Mouse (Mus musculus) neural tube, embryonic 10.5 days (tissue): ENCODE measurements around the gene Cryaa.

Source experiments
- DNase-seq: peaks from one replicate; pipeline ENCODE4 v3.0.0-alpha.2; 2017; ENCODE audit warnings: low spot score; ENCODE audit errors: extremely low spot score

The Cryaa gene

DNA sequence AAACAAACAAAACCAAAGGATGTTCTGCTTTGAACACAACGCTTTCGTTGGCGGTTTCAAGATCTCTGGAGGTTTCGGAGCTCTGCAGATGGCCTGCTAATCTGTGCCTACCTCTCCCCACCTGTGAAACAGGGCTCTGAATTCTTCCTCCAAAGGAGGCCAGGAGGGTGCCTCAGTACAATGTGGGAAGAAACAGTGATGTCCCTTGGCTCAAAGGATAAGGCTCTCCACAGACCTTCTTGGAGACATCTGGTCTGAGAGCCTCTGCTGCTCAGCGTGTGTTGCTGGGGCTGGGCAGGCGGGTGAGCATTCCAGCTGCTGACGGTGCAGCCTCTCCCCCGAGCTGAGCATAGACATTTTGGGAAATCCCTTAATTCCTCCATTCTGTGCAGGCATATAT, at the start of gene Cryaa:
TSS of gene Cryaa (plus strand) at position 301 of the 400 bp plus-strand sequence.
- DNase-seq: no peak

DNA sequence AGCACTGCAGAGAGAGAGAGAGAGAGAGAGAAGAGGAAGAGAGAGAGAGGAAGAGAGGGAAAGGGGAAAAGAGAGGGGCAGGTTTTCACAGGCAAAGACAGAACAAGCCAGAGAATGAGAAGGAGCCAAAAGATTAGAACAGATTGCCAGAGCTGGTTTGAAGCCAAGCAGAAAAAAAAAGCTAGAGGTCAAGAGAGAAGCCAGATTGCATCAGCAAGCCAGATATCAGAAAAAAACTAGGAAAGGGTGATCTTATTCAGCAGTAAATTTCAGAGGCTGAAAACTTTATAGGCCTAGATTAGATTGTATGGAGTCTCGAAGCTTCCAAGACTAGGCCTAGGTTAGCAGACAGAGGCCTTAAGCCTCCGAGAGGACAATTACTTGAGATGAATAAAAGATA, 49.6 kb upstream of the Cryaa start:
- DNase-seq: no peak

DNA sequence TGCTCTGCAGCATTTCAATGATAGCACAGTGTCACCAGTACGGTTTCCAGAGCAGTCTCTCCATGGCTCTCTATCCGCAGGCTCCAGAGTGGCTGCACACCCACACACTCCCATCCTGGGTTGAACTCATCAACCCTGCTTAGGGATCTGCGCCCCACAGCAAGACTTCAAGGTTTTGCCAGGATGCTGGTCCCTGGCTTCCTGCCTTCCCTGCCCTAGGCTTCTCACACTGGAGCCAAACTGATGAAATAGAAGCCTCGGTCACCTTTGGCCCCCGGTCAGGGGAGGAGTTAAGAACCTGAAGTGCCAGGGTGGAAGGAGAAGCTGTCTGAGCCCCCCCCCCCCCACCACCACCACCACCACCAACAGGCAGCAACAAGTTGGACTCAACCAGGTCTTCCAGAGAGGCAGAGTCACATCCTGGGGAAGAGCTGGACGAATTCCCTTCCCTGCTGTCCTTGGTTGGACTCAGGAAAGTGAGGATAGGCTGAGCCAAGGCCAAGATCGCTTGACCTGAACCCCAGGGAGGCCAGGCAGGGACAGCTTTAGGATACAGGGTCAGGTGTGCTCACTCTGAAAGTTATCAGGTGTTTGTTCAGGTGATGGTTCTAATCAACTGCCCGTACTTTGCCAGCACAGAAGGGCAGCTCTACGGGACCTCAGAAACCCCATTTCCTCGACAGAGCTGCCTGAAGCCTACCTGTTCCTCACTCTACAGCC, 46.4 kb upstream of the Cryaa start:
- DNase-seq: no peak

DNA sequence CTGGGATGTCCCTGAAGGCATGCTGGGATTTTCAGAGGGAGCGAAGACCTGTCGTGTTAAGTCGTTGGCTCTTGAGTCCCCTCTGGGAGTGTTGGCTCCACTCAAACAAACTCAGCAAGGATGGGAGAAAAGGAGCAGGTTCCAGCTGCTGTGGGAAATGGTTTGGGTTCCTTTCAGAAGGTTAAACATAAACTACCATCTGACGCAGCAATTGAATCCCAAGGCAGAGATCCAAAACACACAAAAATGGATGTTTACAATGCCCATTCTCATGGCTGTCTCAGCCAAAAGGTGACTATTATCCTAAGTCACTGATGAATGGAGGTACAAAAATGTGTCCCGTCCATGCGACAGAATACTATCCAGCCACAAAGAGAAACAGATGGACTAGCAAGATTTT, 44.6 kb upstream of the Cryaa start:
- DNase-seq: no peak

DNA sequence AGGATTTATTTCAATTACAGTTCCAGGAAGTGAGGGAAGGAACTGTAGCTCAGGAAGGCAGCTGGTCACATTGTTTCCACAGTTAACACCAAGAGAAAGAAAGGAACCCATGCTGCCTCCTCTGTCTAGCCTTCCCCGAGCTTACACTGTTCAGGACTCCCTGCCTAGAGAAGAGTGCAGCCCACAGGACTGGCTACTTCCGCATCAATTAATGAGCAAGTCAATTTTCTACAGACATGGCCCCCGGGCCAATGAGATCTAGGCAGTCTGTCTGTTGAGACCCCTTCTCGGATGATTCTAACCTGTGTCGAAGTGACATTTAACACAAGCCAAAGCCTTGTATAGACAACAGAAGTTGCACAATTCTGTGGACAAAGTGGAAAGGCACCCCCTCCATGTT, 42.7 kb upstream of the Cryaa start:
- no peak for DNase-seq

DNA sequence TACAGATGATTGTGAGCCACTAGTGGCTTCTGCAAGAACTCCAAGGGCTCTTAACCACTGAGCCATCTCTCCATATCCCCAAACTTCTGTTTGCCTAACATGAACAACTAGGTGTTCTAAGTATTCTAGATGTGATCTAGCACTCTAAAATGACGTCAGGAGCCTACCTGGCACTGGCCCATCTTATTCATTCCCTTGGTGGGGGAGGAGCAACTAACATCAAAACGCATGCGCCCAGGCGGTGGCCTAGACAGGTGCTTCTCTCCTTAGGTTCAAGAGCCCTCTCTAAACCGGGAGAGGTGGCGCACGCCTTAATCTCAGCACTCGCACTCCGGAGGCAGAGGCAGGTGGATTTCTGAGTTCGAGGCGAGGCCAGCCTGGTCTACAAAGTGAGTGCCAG, 41.8 kb upstream of the Cryaa start:
- DNase-seq: no peak

DNA sequence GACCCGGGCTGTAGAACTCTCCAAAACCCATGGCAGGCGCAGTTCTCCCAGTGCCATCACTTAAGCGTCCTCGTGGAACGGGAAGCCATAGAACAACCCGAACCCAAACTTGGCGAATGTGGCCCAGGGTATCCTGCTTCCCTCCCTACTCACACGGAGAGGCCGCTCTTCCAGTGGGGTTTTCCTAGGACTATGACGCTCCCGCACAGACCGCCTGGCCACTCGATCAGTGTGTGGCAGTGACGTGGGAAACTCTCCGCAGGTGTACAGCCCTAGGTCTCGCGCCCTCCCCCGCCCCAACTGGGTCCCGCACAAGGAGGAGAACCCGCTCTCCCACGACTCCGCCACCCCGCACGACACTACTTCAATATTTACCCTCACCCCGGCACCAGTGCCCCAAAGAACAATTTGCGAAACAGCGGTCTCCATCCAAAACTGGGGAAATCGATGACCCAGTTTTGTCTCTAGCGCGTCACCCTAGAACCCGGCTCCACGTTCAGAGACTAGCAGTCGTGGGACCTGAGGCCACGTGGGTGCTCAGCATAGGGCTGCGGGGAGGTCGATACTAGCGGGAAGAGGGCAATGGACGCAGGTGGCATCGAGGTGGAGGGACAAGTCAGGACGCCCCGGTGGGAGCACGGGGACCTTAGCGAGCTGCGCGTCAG, 41.2 kb upstream of the Cryaa start:
- DNase-seq: no peak

DNA sequence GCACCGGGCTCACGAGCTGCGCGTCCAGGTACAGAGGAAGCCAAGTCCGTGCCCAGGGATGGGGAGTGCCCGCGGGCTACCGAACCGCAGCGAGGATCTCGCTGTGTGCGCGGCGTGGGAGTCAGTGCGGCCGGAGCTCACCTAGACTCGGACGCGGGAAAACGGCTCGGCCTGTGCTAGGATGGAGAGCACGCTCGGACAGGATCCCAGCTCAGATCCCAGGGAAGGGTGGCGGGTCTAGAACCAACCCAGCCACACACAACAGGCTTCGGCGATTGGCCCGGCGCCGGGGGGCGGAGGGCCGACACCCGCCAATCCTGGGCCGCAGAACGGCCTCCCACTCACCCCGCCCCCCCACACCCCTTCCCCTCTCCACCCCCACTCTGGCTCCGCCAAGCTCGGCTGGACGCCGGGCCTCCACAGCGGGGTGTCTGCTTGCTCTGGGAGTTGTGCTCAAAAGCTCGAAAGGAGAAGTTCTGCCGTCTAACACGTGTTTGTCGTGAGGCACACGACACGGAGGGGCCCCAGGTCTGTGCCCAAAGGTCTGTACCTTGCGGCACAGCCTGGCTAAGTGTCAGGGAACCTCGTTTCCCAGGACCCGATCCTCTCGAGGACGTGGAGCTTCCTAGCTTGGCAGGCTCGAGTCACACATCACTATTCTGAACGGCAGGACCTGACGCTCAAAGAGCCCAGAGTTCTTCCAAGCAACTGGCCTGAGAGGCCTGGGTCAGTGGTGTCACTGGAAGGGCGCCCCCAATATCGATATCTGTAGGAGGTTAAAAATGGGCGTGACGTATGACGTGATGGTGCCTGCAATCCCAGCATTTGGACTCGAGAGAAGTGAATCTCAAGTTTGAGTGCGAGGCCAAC, 40.4 kb upstream of the Cryaa start, which contains the start of gene Cbs:
TSS of gene Cbs (minus strand) at position 297 of the 870 bp plus-strand sequence.
- DNase-seq: peak; percentile 73

DNA sequence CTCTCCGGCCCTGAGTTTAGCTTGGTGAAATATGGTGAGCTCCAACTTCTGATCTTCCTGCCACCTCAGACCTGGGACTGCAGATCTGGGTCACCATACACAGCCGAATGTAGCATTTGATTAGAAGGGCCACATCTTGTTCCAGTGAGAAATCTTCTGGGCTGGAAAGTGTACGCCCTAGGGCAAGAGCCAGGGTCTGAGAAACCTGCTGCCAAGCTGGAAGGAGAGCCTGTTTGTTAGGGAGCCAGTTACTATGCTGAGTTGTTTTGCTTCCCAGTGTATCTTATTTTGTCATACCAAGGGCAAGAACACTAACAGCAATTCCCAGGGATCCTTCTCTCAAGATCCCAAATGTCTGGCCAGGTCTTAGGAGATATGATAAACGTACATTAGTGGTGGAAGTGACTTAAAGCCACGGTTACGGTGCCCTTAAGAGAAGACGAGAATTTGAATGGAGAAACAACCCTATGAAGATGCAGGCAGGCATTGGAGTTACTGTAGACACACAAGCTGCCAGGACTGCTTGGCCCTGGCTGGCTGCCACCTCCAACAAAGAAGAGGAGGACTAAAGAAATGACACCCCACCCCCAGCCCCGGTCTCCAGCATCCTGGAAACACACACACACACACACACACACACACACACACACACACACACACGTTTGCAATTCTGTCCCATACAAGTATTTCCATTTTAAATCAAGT, 39.6 kb upstream of the Cryaa start:
- DNase-seq: no peak

DNA sequence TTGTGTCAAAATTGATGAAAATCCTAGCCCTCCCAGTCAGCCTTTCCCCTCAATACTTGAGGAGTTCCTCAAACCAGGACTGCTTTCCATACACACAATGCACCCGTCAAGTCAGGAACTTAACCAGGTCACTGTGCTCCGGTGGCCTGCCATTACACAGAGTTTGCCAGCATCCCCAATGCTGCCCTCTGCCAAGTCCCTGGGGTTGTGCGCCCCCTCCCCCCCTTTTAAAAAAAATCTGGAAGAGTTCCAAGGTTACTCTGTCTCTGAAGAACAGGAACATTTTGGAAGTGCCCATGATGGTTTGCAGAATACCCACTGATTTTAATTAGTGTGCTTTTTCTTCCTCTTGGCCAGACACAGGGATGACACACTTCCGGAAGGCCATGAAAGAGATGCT, 38.0 kb upstream of the Cryaa start:
- no peak for DNase-seq

DNA sequence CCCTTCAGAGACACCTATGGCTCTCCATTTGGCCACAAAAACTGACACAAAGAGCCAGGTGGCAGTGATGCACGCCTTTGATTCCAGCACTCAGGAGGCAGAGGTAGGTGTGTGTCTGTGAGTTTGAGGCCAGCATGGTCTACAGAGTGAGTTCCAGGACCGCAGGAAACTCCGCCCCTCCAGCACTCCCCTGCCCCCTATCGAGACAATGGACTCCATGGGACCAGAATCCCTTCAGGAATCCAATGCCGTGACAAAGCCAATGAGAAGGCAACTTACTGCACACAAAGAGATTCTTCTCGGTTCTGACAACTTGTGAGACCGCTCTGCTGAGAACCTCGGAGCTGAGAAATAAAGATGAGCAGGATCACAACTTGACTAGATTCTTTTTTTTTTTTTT, 35.3 kb upstream of the Cryaa start:
- no peak for DNase-seq

DNA sequence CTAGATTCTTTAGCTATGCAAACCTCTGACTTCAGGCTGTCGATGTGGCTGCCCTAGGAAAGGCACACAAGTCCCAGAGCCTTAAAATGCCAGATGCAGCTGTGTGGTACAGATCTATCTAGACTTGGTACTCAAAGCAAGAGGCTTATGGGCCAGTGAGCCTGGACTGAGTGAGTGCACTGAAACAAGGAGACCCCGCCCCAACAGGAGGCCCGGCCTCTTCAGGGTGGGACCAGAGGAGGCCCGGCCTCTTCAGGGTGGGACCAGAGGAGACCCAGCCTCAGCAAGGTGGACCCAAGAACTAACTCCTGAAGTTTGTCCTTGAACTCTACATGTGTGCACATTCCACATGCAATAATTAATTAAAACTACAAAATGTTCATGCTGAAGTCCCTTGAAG, 34.7 kb upstream of the Cryaa start:
- no peak for DNase-seq

DNA sequence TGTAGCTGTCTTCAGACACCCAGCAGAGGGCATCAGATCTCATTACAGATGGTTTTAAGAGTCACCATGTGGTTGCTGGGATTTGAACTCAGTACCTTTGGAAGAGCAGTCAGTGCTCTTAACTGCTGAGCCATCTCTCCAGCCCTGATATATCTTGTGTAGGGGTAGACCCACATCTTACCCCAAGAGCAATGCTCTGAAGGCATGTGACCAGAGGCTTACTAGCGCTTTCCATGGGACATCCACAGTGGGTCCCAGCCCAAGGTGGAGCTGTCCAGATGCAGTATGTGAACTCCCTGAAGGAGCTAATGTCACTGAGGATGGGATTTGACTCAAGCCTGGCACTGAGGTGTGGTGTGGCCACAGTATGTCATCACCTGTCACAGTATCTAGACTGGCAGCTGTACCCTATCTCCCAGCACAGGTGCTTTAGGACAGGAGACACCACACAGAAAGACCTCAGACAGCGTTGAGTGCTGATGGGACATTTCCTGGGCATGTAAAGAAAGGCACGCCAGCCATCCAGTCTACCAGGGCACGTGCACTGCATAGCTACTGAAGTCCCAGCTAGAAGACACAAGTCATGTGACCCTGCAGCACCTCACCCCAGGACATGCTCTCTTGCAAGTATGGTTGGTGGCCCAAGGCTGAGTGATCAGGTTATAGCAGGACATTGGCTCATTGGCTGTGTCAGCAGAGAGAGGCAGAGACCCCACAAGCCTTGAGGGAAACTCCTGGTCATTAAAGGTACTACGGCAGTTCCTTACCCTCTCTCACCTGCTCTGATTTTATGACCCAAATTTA, 31.2 kb upstream of the Cryaa start:
- DNase-seq: no peak

DNA sequence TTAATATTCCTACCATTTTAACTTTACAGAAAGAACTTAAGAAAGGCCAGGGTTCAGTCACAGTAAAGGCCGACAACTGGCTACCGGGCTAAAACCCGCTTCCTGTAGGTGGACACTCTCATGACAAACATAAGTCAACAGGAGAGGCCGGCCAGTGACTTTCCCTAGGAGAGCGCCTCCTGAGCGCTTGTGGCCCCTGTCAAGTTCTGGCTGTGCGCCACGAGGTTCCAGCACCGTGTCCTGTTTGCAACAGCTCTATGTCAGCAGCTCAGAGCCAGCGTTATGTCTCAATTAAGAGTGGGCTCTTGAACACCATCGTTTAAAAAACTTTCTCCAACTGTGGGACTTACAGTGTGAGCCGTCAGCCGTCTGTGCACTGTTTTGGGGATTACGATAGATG, 25.5 kb upstream of the Cryaa start:
- DNase-seq: no peak

DNA sequence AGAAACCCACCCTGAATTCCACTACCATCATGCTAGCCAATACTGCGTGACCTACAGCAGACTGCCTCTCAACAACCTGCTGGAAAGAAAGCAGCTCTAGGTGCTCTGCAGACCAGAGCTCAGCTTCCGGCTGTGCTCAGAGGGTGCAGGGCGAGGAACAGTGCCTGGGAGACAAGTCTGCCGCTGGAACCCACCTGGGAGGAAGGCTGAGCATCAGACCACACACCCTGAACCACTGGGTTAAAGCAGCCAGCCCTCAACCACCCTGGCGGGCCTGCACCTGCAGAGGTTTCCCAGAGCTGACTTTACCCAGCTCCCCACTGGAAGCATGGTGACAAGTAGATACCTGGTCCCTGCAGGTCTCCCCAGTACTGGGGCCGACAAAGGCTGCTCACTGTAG, 24.3 kb upstream of the Cryaa start:
- DNase-seq: no peak

DNA sequence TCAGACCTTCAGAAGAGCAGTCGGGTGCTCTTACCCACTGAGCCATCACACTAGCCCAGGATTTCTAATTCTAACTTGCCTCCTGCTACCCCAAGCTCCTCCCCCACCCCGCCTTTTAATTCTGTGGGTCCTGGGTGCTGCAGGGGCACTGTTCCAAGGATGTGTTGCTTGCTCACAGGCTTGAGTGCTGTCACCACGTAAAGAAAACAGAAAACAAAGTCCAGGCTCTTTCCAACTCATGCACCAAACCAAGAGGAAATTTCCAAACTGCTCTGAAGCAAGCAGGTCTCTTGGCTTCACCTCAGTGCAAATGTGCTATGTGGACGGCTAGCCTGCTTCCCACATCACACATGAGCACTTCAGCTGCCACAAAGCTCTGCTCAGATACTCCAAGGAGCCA, 22.2 kb upstream of the Cryaa start:
- no peak for DNase-seq

DNA sequence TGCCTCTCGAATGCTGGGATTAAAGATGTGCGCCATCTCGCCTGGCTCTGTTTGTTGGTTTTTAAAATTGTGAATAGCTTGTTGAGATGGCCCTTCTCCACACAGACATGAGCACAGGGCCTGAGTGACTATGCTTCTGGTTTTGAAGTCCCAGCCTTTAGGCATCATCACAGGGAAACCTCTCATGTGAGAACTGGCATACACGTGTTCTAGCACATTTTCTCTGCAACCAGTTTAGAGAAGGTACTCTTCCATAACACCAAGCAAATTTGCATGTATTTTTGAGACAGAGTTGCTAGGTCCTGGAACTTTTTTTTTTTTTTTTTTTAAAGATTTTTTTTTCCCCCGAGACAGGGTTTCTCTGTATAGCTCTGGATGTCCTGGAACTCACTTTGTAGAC, 20.9 kb upstream of the Cryaa start:
- no peak for DNase-seq

DNA sequence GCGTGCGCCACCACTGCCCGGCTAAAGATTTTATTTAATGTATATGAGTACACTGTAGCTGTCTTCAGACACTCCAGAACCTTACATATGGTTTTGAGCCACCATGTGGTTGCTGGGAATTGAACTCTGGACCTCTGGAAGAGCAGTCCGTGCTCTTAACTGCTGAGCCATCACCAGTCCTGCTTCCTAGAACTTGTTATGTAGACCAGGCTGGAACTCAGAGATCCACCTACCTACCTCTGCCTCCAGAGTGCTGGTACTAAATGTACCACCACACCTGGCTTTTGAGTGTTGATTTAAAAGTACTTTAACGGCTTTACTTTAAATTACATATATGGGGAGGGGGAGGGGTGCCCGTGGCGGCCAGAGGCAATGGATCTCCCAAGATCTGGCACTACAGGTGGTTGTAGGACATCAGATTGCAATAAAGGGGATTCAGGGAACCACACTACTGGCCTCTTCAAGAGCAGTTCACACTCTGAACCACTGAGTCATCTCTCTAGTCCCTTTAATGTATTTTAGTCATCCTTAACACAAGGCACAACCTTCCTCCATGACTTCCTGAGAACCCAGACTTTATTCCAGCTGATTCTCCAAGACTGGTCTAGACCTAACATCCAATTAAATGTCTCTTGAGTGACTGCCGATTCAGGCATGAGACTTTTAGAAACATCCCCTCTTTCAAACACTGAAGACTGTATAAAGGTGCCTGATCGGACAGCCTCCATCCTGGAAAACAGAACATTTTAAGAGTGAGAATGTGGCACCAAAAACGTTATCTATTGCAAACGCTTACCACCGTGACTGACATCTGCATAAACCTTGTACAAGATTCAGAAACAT, 20.2 kb upstream of the Cryaa start:
- DNase-seq: no peak

DNA sequence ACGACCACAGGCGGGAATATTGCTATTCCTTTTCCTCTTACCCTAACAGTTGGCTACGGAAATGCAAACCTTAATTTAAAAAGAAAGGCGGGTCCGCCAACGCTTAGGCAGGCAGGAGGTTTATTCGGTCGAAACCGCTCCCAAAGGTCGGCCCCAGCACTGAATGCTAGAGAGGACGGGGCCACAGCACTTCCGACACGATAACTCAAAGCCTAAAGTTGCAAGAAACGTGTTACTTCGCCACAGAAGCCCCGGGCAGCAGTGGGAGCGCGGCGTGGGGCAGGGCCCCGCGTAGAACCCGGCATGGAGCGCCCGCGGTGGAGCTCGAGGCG, 19.5 kb upstream of the Cryaa start:
- no peak for DNase-seq
